Mouse (Mus musculus): ENCODE measurements around the gene Ascc1. TPM values are rescaled to one million over a fixed set of nuclear protein-coding genes. Genes with fewer than 3 reads are reported as not detected.

The Ascc1 gene
- polyA plus RNA-seq, 1 experiment from 2014 or later, result 34.7 TPM

DNA sequence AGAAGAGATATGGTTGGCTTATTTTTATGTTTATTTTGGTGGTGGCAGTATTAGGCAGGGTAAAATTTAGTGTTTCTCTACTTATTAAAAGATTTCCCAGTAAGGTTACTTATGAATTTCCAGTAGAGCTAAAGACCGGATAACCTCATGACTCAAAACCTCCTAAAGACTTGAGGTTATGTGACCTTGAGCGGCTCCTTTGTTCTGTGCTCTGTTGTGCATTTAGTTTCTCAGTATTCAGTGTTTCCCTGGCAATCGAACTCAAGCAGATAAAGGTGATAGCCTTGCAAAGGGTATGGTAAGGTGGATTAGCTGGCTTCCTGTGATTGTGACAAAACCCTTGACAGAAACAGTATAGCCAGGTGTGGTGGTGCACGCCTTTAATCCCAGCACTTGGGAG lies 26.8 kb downstream of the Ascc1 start:
- H3K36me3 ChIP-seq (replicated peaks), result no peaks in the 10 kb centered on the region
- H3K4me1 ChIP-seq, result peaks cover 52% of the 10 kb centered on the region
- no peak for DNase-seq (ENCODE audit: extremely low spot score, low spot score)
- no peak overlapping the region for H3K27ac ChIP-seq
- no peaks in the 10 kb centered on the region for H3K9me3 ChIP-seq
- WGBS, result 87% methylated on average over 4 of the region's 4 CpGs
- no peak overlapping the region for H3K4me3 ChIP-seq
- H3K27me3 ChIP-seq (ENCODE audit: poor library complexity, severe bottlenecking), result no peaks in the 10 kb centered on the region

DNA sequence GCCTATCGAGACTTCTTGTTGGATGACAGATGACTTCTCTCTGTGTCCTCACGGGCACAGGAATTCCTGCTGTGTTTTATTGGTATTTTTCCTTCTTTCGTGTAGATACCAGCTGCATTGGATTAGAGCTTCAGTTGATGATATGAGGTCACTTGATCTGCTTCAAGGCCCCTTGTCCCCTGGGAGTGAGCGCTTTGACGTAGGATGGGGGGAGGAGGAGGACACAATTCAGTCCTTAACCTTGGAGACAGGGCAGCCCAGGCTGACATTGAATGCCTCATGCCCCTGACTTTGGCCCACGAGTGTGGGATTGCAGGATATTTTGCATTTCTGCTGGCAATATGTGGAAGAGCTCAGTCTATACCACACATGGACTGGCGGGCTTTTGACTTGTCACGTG lies 29.0 kb downstream of the Ascc1 start:
- peaks cover 48% of the 10 kb centered on the region for H3K4me1 ChIP-seq
- H3K36me3 ChIP-seq (replicated peaks), result no peaks in the 10 kb centered on the region
- no peak overlapping the region for H3K27ac ChIP-seq
- no peaks in the 10 kb centered on the region for H3K27me3 ChIP-seq (ENCODE audit: poor library complexity, severe bottlenecking)
- no peaks in the 10 kb centered on the region for H3K9me3 ChIP-seq
- DNase-seq (ENCODE audit: extremely low spot score, low spot score), result no peak
- WGBS, result 85% methylated on average over 8 of the region's 8 CpGs
- H3K4me3 ChIP-seq, result no peak overlapping the region

DNA sequence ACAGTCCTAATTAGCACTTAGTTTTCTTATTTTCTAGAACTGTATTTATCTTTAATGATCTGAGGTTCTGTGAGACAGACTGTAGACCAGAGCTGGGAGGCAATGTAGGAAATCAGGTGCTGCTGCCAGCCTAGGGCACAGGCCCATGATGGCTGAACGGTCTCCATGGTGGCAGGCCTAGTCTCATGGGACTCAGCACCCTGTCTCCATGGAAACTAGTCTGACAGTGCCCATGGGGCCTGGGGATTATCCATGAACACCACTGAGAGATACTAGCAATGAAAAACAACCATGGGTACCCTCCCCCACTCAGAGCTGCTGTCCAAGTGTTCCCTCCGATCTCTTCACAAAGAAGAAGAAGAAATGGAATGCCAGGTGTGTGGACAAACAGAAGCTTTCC lies 29.4 kb downstream of the Ascc1 start:
- no peaks in the 10 kb centered on the region for H3K9me3 ChIP-seq
- no peak overlapping the region for H3K4me3 ChIP-seq
- DNase-seq (ENCODE audit: extremely low spot score, low spot score), result peak; percentile 24
- peak overlapping the region; percentile 66 for H3K27ac ChIP-seq
- no peaks in the 10 kb centered on the region for H3K27me3 ChIP-seq (ENCODE audit: poor library complexity, severe bottlenecking)
- H3K36me3 ChIP-seq (replicated peaks), result no peaks in the 10 kb centered on the region
- 85% methylated on average over 2 of the region's 2 CpGs for WGBS
- H3K4me1 ChIP-seq, result peaks cover 44% of the 10 kb centered on the region

DNA sequence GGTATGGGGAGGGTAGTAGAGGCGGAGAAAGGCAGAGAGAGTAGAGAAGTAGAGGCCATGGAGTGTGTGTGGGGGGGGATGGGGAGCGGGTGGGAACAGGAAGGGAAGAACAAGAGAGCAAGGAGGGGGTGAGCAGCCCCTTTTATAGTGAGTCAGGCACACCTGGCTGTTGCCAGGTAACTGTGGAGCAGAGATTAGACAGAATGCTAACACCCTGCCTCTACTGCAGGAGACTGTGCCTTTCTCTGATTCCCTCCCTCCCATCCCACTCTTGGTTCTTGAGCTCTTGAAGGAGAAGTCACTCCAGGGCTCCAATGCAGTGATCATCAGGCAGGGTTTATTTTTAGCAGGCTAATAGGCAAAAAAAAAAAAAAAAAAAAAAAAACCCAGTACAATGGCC lies 30.0 kb downstream of the Ascc1 start:
- 45% methylated on average over 2 of the region's 2 CpGs for WGBS

DNA sequence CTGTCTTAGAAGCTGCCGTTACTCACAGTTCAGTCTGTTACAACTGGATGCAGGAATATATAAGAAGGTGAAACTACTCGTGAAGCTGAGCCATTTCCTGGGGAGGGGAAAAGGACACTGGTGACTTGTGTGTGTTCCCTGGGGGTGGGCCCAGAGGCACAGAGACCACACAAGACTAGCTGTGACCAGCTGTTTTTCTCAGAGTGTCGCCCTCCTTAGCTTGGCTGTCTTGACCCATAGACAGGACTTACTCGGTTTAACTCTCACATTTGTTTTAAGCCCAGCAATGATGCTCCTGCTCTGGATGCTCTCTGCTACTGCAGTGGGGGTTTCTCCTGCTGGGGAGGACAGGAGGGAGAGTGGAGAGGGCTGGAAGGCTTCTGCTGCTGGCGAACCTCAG lies 30.5 kb downstream of the Ascc1 start:
- H3K27ac ChIP-seq, result no peak overlapping the region
- H3K4me1 ChIP-seq, result peaks cover 33% of the 10 kb centered on the region
- no peaks in the 10 kb centered on the region for H3K36me3 ChIP-seq (replicated peaks)
- DNase-seq (ENCODE audit: extremely low spot score, low spot score), result no peak
- no peaks in the 10 kb centered on the region for H3K27me3 ChIP-seq (ENCODE audit: poor library complexity, severe bottlenecking)
- H3K4me3 ChIP-seq, result no peak overlapping the region
- H3K9me3 ChIP-seq, result no peaks in the 10 kb centered on the region
- WGBS, result 51% methylated on average over 5 of the region's 5 CpGs

More for the DNA sequence above, 30.0 kb downstream of the Ascc1 start:
- Histone ChIP-seq H3K27ac (peak overlapping the region; percentile 66), H3K27me3 (ENCODE audit: poor library complexity, severe bottlenecking) (no peaks in the 10 kb centered on the region), H3K36me3 (replicated peaks) (no peaks in the 10 kb centered on the region), H3K9me3 (no peaks in the 10 kb centered on the region), H3K4me3 (no peak overlapping the region), H3K4me1 (peaks cover 37% of the 10 kb centered on the region)
- no peak for DNase-seq (ENCODE audit: extremely low spot score, low spot score)

DNA sequence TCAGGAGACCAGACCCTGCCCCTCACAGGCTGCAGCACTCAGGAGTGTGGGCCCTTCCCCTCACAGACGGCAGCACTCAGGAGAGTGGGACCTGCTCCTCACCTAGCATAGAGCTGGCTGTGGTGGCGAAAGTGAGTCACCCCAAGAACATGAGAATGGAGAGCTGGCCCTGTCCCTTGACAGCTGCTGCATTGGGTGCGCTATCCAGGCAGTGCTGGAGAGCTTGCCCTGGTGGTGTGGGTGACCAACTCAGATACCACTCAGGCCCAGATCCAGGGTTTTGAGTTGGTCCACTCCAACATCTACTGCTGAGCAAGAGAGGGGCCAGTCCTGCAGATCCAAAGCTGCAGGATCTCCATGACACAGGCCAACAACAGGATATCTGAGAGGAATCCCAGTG lies 32.0 kb downstream of the Ascc1 start:
- 85% methylated on average over 3 of the region's 3 CpGs for WGBS
- Histone ChIP-seq H3K36me3 (replicated peaks) (no peaks in the 10 kb centered on the region), H3K4me3 (no peak overlapping the region), H3K4me1 (peaks cover 21% of the 10 kb centered on the region), H3K9me3 (no peaks in the 10 kb centered on the region), H3K27ac (no peak overlapping the region), H3K27me3 (ENCODE audit: poor library complexity, severe bottlenecking) (no peaks in the 10 kb centered on the region)
- DNase-seq (ENCODE audit: extremely low spot score, low spot score), result no peak

DNA sequence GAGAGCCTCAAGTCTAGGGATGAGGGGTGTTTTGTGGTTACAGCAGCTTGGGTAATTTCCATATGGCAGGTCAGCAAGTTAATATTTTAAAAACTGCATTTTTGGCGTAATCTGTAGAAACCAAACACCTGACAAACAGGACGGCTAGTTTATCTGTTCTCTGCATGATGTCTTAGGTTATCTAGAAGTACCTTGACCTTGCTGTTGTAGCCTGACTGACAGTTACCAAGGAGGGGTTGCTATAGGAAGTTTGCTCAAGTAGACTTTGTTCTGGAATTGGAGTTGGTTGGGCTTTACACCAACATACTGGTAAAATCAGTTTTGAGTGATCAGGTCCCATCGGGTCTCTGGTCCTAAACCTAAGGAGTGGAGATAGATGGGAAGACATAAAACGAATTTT lies 33.1 kb downstream of the Ascc1 start:
- no peaks in the 10 kb centered on the region for H3K36me3 ChIP-seq (replicated peaks)
- H3K4me3 ChIP-seq, result no peak overlapping the region
- no peaks in the 10 kb centered on the region for H3K9me3 ChIP-seq
- DNase-seq (ENCODE audit: extremely low spot score, low spot score), result no peak
- 80% methylated on average over 4 of the region's 4 CpGs for WGBS
- H3K4me1 ChIP-seq, result peaks cover 21% of the 10 kb centered on the region
- no peak overlapping the region for H3K27ac ChIP-seq
- H3K27me3 ChIP-seq (ENCODE audit: poor library complexity, severe bottlenecking), result no peaks in the 10 kb centered on the region

GRCm38 (mm10) chr10:60042350-60042922 lies 39.8 kb downstream of the Ascc1 start:
- DNase-seq (ENCODE audit: extremely low spot score, low spot score), result no peak
- Histone ChIP-seq H3K9me3 (no peaks in the 10 kb centered on the region), H3K27ac (no peak overlapping the region), H3K27me3 (ENCODE audit: poor library complexity, severe bottlenecking) (no peaks in the 10 kb centered on the region), H3K4me3 (no peak overlapping the region), H3K4me1 (no peaks in the 10 kb centered on the region), H3K36me3 (replicated peaks) (no peaks in the 10 kb centered on the region; the same call in 1 of the 2 replicates)
- WGBS, result 89% methylated on average over 8 of the region's 8 CpGs

DNA sequence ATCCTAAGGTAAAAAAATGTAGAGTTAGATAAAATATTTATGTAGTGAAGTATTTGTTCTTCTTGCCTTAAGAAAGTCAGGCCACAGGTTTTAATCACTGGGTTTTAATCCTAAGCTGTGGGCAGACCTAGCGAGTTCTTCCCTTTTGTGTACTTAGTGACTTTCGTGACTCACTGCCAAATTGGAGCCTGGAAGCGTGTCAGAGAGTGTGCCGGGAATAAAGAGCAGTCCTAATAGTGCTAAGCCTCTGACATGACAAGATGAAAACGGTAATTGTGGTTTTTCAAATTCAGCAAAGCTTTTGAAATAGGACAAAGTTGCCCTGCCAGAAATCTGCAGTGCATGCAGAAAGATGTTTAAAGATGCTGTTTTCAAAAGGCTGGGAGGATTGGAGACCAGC lies 44.1 kb downstream of the Ascc1 start:
- DNase-seq (ENCODE audit: extremely low spot score, low spot score), result no peak
- 47% methylated on average over 5 of the region's 5 CpGs for WGBS
- H3K4me1 ChIP-seq, result no peaks in the 10 kb centered on the region
- no peaks in the 10 kb centered on the region for H3K27me3 ChIP-seq (ENCODE audit: poor library complexity, severe bottlenecking)
- no peak overlapping the region for H3K4me3 ChIP-seq
- H3K27ac ChIP-seq, result no peak overlapping the region
- H3K36me3 ChIP-seq (replicated peaks), result peaks cover 17% of the 10 kb centered on the region
- H3K9me3 ChIP-seq, result no peaks in the 10 kb centered on the region

DNA sequence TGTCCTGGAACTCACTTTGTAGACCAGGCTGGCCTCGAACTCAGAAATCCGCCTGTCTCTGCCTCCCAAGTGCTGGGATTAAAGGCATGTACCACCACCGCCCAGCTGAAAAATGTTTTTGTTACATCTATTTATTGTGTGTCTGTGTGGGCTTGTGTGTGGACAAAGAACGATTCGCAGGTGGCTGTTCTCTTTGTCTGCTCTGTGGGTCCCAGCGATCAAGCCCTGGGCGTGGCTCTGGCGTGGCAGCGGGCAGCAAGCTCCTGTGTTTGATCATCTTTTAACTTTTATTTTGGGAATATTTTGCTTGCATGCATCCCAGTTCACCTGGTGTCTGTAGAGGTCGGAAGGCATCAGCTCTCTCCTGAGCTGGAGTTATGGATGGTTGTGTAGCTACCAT lies 48.0 kb downstream of the Ascc1 start:
- H3K9me3 ChIP-seq, result no peaks in the 10 kb centered on the region
- H3K27ac ChIP-seq, result no peak overlapping the region
- no peaks in the 10 kb centered on the region for H3K4me1 ChIP-seq
- 95% methylated on average over 10 of the region's 10 CpGs for WGBS
- H3K27me3 ChIP-seq (ENCODE audit: poor library complexity, severe bottlenecking), result no peaks in the 10 kb centered on the region
- DNase-seq (ENCODE audit: extremely low spot score, low spot score), result no peak
- H3K4me3 ChIP-seq, result no peak overlapping the region
- peaks cover 17% of the 10 kb centered on the region for H3K36me3 ChIP-seq (replicated peaks)

DNA sequence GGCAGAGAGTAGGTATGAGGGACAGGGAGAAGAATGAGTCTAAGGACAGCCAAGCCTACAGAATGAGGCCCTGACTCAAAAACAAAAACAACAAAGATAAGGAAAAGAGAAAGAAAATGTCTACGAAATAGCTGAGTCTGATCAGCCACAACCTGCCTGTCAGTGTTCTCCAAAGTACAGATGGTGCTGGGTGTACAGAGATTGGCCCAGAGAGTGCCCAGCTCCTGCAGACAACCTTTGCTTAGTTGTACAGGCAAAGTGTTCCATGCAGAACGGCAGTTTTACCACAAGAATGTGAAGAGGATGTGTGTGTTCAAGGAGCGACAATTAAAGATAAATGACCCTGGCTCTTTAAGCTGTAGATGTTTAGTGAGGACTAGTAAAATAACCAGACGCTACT lies 50.5 kb downstream of the Ascc1 start:
- Histone ChIP-seq H3K27me3 (ENCODE audit: poor library complexity, severe bottlenecking) (no peaks in the 10 kb centered on the region), H3K36me3 (replicated peaks) (peaks cover 20% of the 10 kb centered on the region), H3K9me3 (peaks cover 13% of the 10 kb centered on the region), H3K27ac (no peak overlapping the region), H3K4me1 (no peaks in the 10 kb centered on the region), H3K4me3 (no peak overlapping the region)
- WGBS, result 87% methylated on average over 4 of the region's 4 CpGs
- no peak for DNase-seq (ENCODE audit: extremely low spot score, low spot score)

DNA sequence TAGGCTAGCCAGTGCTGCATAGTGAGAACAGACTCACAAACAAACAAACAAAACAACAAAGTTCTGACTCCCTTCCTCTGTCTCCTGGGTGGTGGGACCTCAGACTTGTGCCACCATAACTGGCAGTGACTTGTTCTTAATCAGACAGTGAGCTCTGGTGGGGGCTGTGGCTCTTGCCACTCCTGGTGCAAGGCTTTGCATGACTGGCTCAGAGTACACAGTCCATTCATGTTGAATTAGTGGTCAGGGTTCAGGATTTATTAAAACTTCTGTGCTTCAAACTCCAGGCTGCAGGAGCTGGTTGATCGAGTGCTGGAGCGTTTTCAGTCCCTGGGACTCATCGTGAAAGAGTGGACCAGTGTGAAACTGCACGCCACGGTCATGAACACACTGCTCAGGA lies 59.6 kb downstream of the Ascc1 start:
- 86% methylated on average over 5 of the region's 5 CpGs for WGBS
- Histone ChIP-seq H3K4me3 (no peak overlapping the region), H3K27me3 (ENCODE audit: poor library complexity, severe bottlenecking) (no peaks in the 10 kb centered on the region), H3K4me1 (0 out of 2 replicates have a peak, but pooled peaks cover 3% of the 10 kb centered on the region), H3K36me3 (replicated peaks) (peaks cover 9% of the 10 kb centered on the region), H3K27ac (no peak overlapping the region), H3K9me3 (peaks cover 9% of the 10 kb centered on the region)
- no peak for DNase-seq (ENCODE audit: extremely low spot score, low spot score)

DNA sequence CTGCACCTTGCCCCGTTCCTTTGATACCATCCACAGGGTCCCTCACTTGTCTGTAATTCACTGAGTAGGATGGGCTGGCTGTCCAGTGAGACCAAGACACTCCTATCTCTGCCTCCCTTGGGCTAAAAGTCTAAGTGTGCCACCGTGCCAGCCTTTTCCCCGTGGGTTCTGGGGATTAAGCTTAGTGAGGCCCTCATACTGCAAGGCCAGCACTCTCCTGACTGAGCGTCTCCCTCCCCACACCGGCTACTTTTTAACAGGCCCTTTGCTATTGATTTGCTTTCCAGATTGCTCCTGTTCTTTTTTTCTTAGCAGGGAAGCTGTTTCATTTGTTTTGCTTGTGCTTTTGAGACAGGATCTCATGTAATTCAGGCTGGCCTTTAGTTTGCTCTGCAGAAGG lies 60.3 kb downstream of the Ascc1 start:
- H3K9me3 ChIP-seq, result peaks cover 2% of the 10 kb centered on the region; the same call in 1 of the 2 replicates
- 0 out of 2 replicates have a peak, but pooled peaks cover 3% of the 10 kb centered on the region for H3K4me1 ChIP-seq
- H3K27ac ChIP-seq, result no peak overlapping the region
- H3K27me3 ChIP-seq (ENCODE audit: poor library complexity, severe bottlenecking), result no peaks in the 10 kb centered on the region
- peaks cover 9% of the 10 kb centered on the region for H3K36me3 ChIP-seq (replicated peaks)
- no peak for DNase-seq (ENCODE audit: extremely low spot score, low spot score)
- no peak overlapping the region for H3K4me3 ChIP-seq
- WGBS, result 38% methylated on average over 5 of the region's 5 CpGs

GRCm38 (mm10) chr10:60066524-60066923 lies 63.9 kb downstream of the Ascc1 start:
- Histone ChIP-seq H3K36me3 (replicated peaks) (peaks cover 9% of the 10 kb centered on the region), H3K9me3 (no peaks in the 10 kb centered on the region), H3K27ac (no peak overlapping the region), H3K27me3 (ENCODE audit: poor library complexity, severe bottlenecking) (no peaks in the 10 kb centered on the region), H3K4me1 (0 out of 2 replicates have a peak, but pooled peaks cover 3% of the 10 kb centered on the region), H3K4me3 (no peak overlapping the region)
- no peak for DNase-seq (ENCODE audit: extremely low spot score, low spot score)
- 74% methylated on average over 3 of the region's 3 CpGs for WGBS
